Mouse (Mus musculus) thymus, adult 2 months (tissue): Measurements from ENCODE around the gene Nup35.

Source experiments
- CTCF ChIP-seq: fragments of 200-500 bp; IDR thresholded peaks from 2 replicates; pipeline ENCODE4 v1.5.1; 2012; ENCODE audit warnings: mild to moderate bottlenecking, control low read depth, low read length, moderate library complexity, borderline replicate concordance; ENCODE audit not compliant: control insufficient read depth, poor library complexity, insufficient read depth; ENCODE audit errors: extremely low read depth
- POLR2A ChIP-seq: fragments of 200-500 bp; IDR thresholded peaks from 2 replicates; pipeline ENCODE4 v1.6.1; 2012; ENCODE audit warnings: mild to moderate bottlenecking, low read length, control low read depth, moderate library complexity; ENCODE audit not compliant: control insufficient read depth, poor library complexity, insufficient read depth; ENCODE audit errors: extremely low read depth

DNA sequence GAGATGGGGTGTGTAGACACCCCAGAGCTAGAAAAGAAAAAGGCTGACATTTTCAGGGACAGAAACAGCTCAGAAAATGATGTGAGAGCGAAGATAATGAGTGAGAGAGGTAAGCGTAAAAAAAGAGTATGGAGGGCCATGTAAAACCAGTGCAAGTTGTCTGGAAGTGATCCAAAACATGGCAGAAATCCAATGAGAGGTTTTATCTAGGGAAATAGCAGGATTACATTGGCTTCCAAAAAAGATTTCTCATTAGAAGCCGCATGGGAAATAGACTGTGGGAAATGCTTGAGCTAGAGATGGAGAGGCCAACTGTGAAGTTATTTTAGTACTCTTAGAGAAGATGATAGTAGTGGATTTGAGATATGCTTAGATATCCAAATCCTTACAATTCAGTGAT, 4.9 kb downstream of the Nup35 start:
- TF ChIP-seq CTCF (no peak), POLR2A (no peak)
